Mouse (Mus musculus): ENCODE results near the gene Pde6h. TPM values are rescaled to one million over a fixed set of nuclear protein-coding genes. Genes with fewer than 3 reads are reported as not detected.

Gene Pde6h
- polyA plus RNA-seq, 1 experiment from 2014 or later: 0.09 TPM

DNA sequence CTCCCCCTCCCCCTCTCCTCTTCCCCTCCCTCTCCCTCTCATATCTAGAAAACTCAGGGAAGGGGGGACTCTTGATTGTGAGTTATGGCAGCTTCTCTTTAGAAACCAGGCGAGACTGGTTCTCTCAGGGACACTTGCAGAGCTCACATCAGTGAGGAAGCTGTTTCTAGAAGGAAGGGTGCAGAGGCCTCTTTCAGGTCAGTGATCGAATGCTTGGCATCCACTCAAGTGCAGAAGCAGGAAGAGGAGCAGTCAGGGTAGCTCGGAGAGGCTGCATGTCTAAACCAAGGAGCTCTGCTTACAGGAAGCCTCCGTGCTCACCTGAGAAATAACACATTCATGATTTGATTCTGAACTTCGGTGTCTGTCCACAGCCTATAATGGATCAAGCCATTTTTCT, 87.6 kb downstream of the Pde6h start:
- Histone ChIP-seq H3K4me3 (ENCODE audit: low read depth, low read length) (no peak overlapping the region), H3K36me3 (ENCODE audit: control insufficient read depth, insufficient read depth, low read length) (no peaks in the 10 kb centered on the region), H3K4me2 (replicated peaks; ENCODE audit: low read depth, low read length) (no peak overlapping the region), H3K27ac (ENCODE audit: low read length) (no peak overlapping the region), H3K9me3 (ENCODE audit: control insufficient read depth, low read depth, low read length) (no peaks in the 10 kb centered on the region), H3K9ac (replicated peaks; ENCODE audit: low read depth, low read length) (no peak overlapping the region; the same call in 1 of the 2 replicates), H3K4me1 (ENCODE audit: control insufficient read depth, insufficient read depth, low read length) (no peaks in the 10 kb centered on the region), H3K27me3 (ENCODE audit: control insufficient read depth, insufficient read depth, low read length) (no peaks in the 10 kb centered on the region)
- ATAC-seq (ENCODE audit: insufficient number of reproducible peaks, insufficient read depth, low FRiP score, low read depth): no peak
- WGBS: 69% methylated on average over 5 of the region's 5 CpGs

DNA sequence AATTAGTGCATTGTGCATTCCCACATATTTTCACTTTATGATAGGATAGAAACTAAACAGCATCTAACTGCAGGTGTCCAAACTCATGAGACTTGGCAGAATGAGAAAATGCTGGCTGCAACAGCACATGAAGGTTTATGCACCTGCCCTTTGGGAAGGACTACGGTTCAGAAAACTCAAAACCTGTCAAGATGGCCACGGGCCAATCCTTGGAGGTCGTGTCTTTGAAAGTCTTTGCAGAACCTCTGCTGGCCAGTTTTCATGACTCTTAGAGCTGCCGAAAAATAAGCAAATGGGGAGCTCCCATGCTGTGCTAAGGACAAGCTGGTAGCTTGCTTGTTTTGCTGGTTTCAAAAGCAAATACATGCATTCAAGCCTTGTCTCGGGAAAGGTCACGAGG, 90.7 kb downstream of the Pde6h start:
- no peaks in the 10 kb centered on the region for H3K9me3 ChIP-seq (ENCODE audit: control insufficient read depth, low read depth, low read length)
- H3K9ac ChIP-seq (replicated peaks; ENCODE audit: low read depth, low read length): no peak overlapping the region
- WGBS: 72% methylated on average over 6 of the region's 6 CpGs
- no peak overlapping the region for H3K4me3 ChIP-seq (ENCODE audit: low read depth, low read length)
- ATAC-seq (ENCODE audit: insufficient number of reproducible peaks, insufficient read depth, low FRiP score, low read depth): no peak
- no peaks in the 10 kb centered on the region for H3K4me1 ChIP-seq (ENCODE audit: control insufficient read depth, insufficient read depth, low read length)
- H3K27me3 ChIP-seq (ENCODE audit: control insufficient read depth, insufficient read depth, low read length): no peaks in the 10 kb centered on the region
- no peak overlapping the region for H3K4me2 ChIP-seq (replicated peaks; ENCODE audit: low read depth, low read length)
- no peaks in the 10 kb centered on the region for H3K36me3 ChIP-seq (ENCODE audit: control insufficient read depth, insufficient read depth, low read length)
- H3K27ac ChIP-seq (ENCODE audit: low read length): no peak overlapping the region

- no peak for ATAC-seq (ENCODE audit: insufficient number of reproducible peaks, insufficient read depth, low FRiP score, low read depth)
- no peaks in the 10 kb centered on the region for H3K9me3 ChIP-seq (ENCODE audit: control insufficient read depth, low read depth, low read length)
- H3K4me3 ChIP-seq (ENCODE audit: low read depth, low read length): no peak overlapping the region
- H3K27me3 ChIP-seq (ENCODE audit: control insufficient read depth, insufficient read depth, low read length): no peaks in the 10 kb centered on the region
- H3K4me1 ChIP-seq (ENCODE audit: control insufficient read depth, insufficient read depth, low read length): no peaks in the 10 kb centered on the region
- no peaks in the 10 kb centered on the region for H3K36me3 ChIP-seq (ENCODE audit: control insufficient read depth, insufficient read depth, low read length)
- H3K9ac ChIP-seq (replicated peaks; ENCODE audit: low read depth, low read length): no peak overlapping the region
- H3K4me2 ChIP-seq (replicated peaks; ENCODE audit: low read depth, low read length): no peak overlapping the region
- 90% methylated on average over 7 of the region's 7 CpGs for WGBS
- no peak overlapping the region for H3K27ac ChIP-seq (ENCODE audit: low read length)
These were observed 93.8 kb downstream of the Pde6h start for GRCm38 (mm10) chr6:137017216-137017973.

Other genes starting within 250 kb of the Pde6h start
- 1.6 and 3.3 TPM in 2 replicates for gene Gucy2c, start 142.1 kb upstream of the Pde6h start, polyA plus RNA-seq (2014; fragmentation: Nextera tagmentation; extraction: Ambion mirVana)
- 2.1 and 2.8 TPM in 2 replicates for gene Hist4h4, start 119.4 kb upstream of the Pde6h start, polyA plus RNA-seq (2014; fragmentation: Nextera tagmentation; extraction: Ambion mirVana)
- 130 and 144 TPM in 2 replicates for gene H2afj, start 115.6 kb upstream of the Pde6h start, polyA plus RNA-seq (2014; fragmentation: Nextera tagmentation; extraction: Ambion mirVana)
- gene BC049715, start 96.2 kb upstream of the Pde6h start, polyA plus RNA-seq (2014; fragmentation: Nextera tagmentation; extraction: Ambion mirVana): 1.7 and 2.5 TPM in 2 replicates
- 103 and 109 TPM in 2 replicates for gene Wbp11, start 95.6 kb upstream of the Pde6h start, polyA plus RNA-seq (2014; fragmentation: Nextera tagmentation; extraction: Ambion mirVana)
- 1.9 and 2.3 TPM in 2 replicates for gene Smco3, start 88.4 kb upstream of the Pde6h start, polyA plus RNA-seq (2014; fragmentation: Nextera tagmentation; extraction: Ambion mirVana)
- 4.4 and 5.5 TPM in 2 replicates for gene Art4, start 66.1 kb upstream of the Pde6h start, polyA plus RNA-seq (2014; fragmentation: Nextera tagmentation; extraction: Ambion mirVana)
- gene Mgp, start 48.0 kb upstream of the Pde6h start, polyA plus RNA-seq (2014; fragmentation: Nextera tagmentation; extraction: Ambion mirVana): 229 and 247 TPM in 2 replicates
- 0.48 and 3.7 TPM in 2 replicates for gene Erp27, start 1.7 kb upstream of the Pde6h start, polyA plus RNA-seq (2014; fragmentation: Nextera tagmentation; extraction: Ambion mirVana)
- 53.3 and 58.0 TPM in 2 replicates for gene Arhgdib, start 18.1 kb downstream of the Pde6h start, polyA plus RNA-seq (2014; fragmentation: Nextera tagmentation; extraction: Ambion mirVana)
- gene Rerg, start 246.7 kb downstream of the Pde6h start, polyA plus RNA-seq (2014; fragmentation: Nextera tagmentation; extraction: Ambion mirVana): 32.6 and 36.5 TPM in 2 replicates

Data from stomach, embryonic 14.5 days (tissue).